Mouse (Mus musculus) CH12.LX (cell line): ENCODE data around the gene Fundc2. TPM values are rescaled to one million over a fixed set of nuclear protein-coding genes. Genes with fewer than 3 reads are reported as not detected.

ENCODE experiments used
- DNase-seq: peaks from one replicate; pipeline ENCODE4 v3.0.0-alpha.2; 2013; ENCODE audit errors: extremely low read depth
- H3K27ac ChIP-seq: 2 replicates; pipeline ENCODE4 v1.5.1; 2012; ENCODE audit warnings: low read depth, mild to moderate bottlenecking, control low read depth, moderate library complexity; ENCODE audit not compliant: insufficient read depth
- H3K27me3 ChIP-seq: replicated peaks from 2 replicates; pipeline ENCODE3; 2012; ENCODE audit warnings: inconsistent platforms
- H3K36me3 ChIP-seq, 2 experiments: replicated peaks in 1 of 2; 2 replicates each; pipeline versions ENCODE3 to v1.6.1; 2012; ENCODE audit warnings: inconsistent platforms in 1 of 2, low read length in 1 of 2, mild to moderate bottlenecking in 1 of 2, mixed read lengths in 1 of 2, moderate library complexity in 1 of 2; ENCODE audit not compliant: control insufficient read depth in 1 of 2, insufficient read depth in 1 of 2
- H3K4me1 ChIP-seq, 2 experiments: 2 replicates each; pipeline ENCODE4 v1.6.1; 2012; ENCODE audit warnings: inconsistent platforms in 1 of 2, moderate library complexity in 1 of 2; ENCODE audit not compliant: insufficient read depth in 2 of 2, control insufficient read depth in 1 of 2
- H3K4me2 ChIP-seq: 2 replicates; pipeline ENCODE4 v1.6.1; 2012; ENCODE audit warnings: low read depth, mild to moderate bottlenecking, control low read depth; ENCODE audit not compliant: poor library complexity, insufficient read depth, severe bottlenecking
- H3K4me3 ChIP-seq, 3 experiments: fragments of 150-350 bp in 1 of 3; sonication (generic) in 1 of 3; replicated peaks in 1 of 3; 2 replicates each; pipeline versions ENCODE3 to v1.5.1; 2011 to 2012; ENCODE audit warnings: low read depth in 2 of 3, low read length in 2 of 3, mild to moderate bottlenecking in 2 of 3, moderate library complexity in 2 of 3, control low read depth in 1 of 3, improper control_type of control experiment in 1 of 3, inconsistent platforms in 1 of 3, mixed read lengths in 1 of 3; ENCODE audit not compliant: poor library complexity in 1 of 3
- H3K79me2 ChIP-seq: replicated peaks from 2 replicates; pipeline ENCODE4 v1.6.1; 2012; ENCODE audit warnings: mild to moderate bottlenecking, moderate library complexity; ENCODE audit not compliant: control insufficient read depth, poor library complexity, insufficient read depth, severe bottlenecking; ENCODE audit errors: extremely low read depth
- H3K9ac ChIP-seq: 2 replicates; pipeline ENCODE4 v1.6.1; 2012; ENCODE audit warnings: low read depth, mild to moderate bottlenecking, control low read depth, moderate library complexity; ENCODE audit not compliant: insufficient read depth
- H3K9me3 ChIP-seq: replicated peaks from 2 replicates; pipeline ENCODE3; 2012; ENCODE audit warnings: low read length, inconsistent platforms, mixed read lengths
- BHLHE40 ChIP-seq: IDR thresholded peaks from 2 replicates; pipeline ENCODE4 v1.6.1; 2011; ENCODE audit warnings: mild to moderate bottlenecking, low read depth, low read length, improper control_type of control experiment
- CTCF ChIP-seq, 2 experiments: IDR thresholded peaks in 1 of 2; conservative IDR thresholded peaks in 1 of 2; 2 replicates each; pipeline ENCODE4 v1.5.1; 2011 to 2012; ENCODE audit warnings: low read depth in 2 of 2, low read length in 2 of 2, improper control_type of control experiment in 1 of 2, inconsistent platforms in 1 of 2, mild to moderate bottlenecking in 1 of 2, moderate library complexity in 1 of 2
- ELF1 ChIP-seq: IDR thresholded peaks from 2 replicates; pipeline ENCODE4 v1.6.1; 2014; ENCODE audit warnings: low read depth, mild to moderate bottlenecking, inconsistent platforms, low read length, improper control_type of control experiment
- EP300 ChIP-seq: IDR thresholded peaks from 2 replicates; pipeline ENCODE4 v1.6.1; 2011; ENCODE audit warnings: low read length, improper control_type of control experiment
- HCFC1 ChIP-seq: IDR thresholded peaks from 2 replicates; pipeline ENCODE4 v1.6.1; 2012; ENCODE audit warnings: low read depth, mild to moderate bottlenecking, inconsistent platforms, low read length, improper control_type of control experiment
- IRF4 ChIP-seq: IDR thresholded peaks from 2 replicates; pipeline ENCODE4 v1.6.1; 2014; ENCODE audit warnings: low read depth, mild to moderate bottlenecking, inconsistent platforms, low read length, improper control_type of control experiment
- MAFK ChIP-seq: IDR thresholded peaks from 2 replicates; pipeline ENCODE4 v1.6.1; 2011; ENCODE audit warnings: low read length, improper control_type of control experiment; ENCODE audit not compliant: insufficient replicate concordance
- MAX ChIP-seq: IDR thresholded peaks from 2 replicates; pipeline ENCODE4 v1.6.1; 2011; ENCODE audit warnings: low read length, improper control_type of control experiment
- MAZ ChIP-seq: IDR thresholded peaks from 2 replicates; pipeline ENCODE4 v1.6.1; 2012; ENCODE audit warnings: low read depth, mild to moderate bottlenecking, inconsistent platforms, low read length, improper control_type of control experiment, moderate library complexity
- MEF2A ChIP-seq: IDR thresholded peaks from 2 replicates; pipeline ENCODE4 v1.6.1; 2014; ENCODE audit warnings: low read depth, mild to moderate bottlenecking, inconsistent platforms, low read length, improper control_type of control experiment, borderline replicate concordance
- NRF1 ChIP-seq: IDR thresholded peaks from 2 replicates; pipeline ENCODE4 v1.6.1; 2014; ENCODE audit warnings: low read depth, mild to moderate bottlenecking, inconsistent platforms, low read length, improper control_type of control experiment, moderate library complexity
- PAX5 ChIP-seq: IDR thresholded peaks from 2 replicates; pipeline ENCODE4 v1.6.1; 2012; ENCODE audit warnings: low read length, inconsistent platforms, mixed read lengths
- POLR2A ChIP-seq: IDR thresholded peaks from 2 replicates; pipeline ENCODE4 v1.6.1; 2011; ENCODE audit warnings: low read depth, mild to moderate bottlenecking, improper control_type of control experiment, low read length
- RAD21 ChIP-seq: IDR thresholded peaks from 2 replicates; pipeline ENCODE4 v1.6.1; 2011; ENCODE audit warnings: low read depth, mild to moderate bottlenecking, low read length, improper control_type of control experiment, moderate library complexity
- SMC3 ChIP-seq: IDR thresholded peaks from 2 replicates; pipeline ENCODE4 v1.6.1; 2011; ENCODE audit warnings: low read depth, low read length, improper control_type of control experiment
- TBP ChIP-seq: conservative IDR thresholded peaks from 2 replicates; pipeline ENCODE4 v1.6.1; 2011; ENCODE audit warnings: low read depth, low read length, improper control_type of control experiment
- UBTF ChIP-seq: IDR thresholded peaks from 2 replicates; pipeline ENCODE4 v1.6.1; 2012; ENCODE audit warnings: low read depth, mild to moderate bottlenecking, inconsistent platforms, low read length, improper control_type of control experiment, moderate library complexity
- USF1 ChIP-seq: IDR thresholded peaks from 2 replicates; pipeline ENCODE4 v1.6.1; 2014; ENCODE audit warnings: low read depth, mild to moderate bottlenecking, inconsistent platforms, low read length, improper control_type of control experiment
- USF2 ChIP-seq: conservative IDR thresholded peaks from 2 replicates; pipeline ENCODE4 v1.6.1; 2011; ENCODE audit warnings: low read depth, low read length, improper control_type of control experiment
- ZC3H11A ChIP-seq: IDR thresholded peaks from 2 replicates; pipeline ENCODE4 v1.6.1; 2012; ENCODE audit warnings: low read depth, mild to moderate bottlenecking, inconsistent platforms, low read length, improper control_type of control experiment
- ZKSCAN1 ChIP-seq: IDR thresholded peaks from 2 replicates; pipeline ENCODE4 v1.6.1; 2012; ENCODE audit warnings: low read depth, inconsistent platforms, low read length, improper control_type of control experiment, borderline replicate concordance
- ZMIZ1 ChIP-seq: IDR thresholded peaks from 2 replicates; pipeline ENCODE4 v1.6.1; 2012; ENCODE audit warnings: low read depth, mild to moderate bottlenecking, inconsistent platforms, low read length, improper control_type of control experiment
- ZNF384 ChIP-seq: IDR thresholded peaks from 2 replicates; pipeline ENCODE4 v1.6.1; 2012; ENCODE audit warnings: low read depth, low read length, improper control_type of control experiment, inconsistent platforms
- dilution Hi-C: fragments of 300-500 bp; cut with MboI; formaldehyde crosslinking; loops from 2 replicates; pipeline ENCODE4 v1.14.3; 2020; ENCODE audit warnings: low sequenced_read_pairs; ENCODE audit not compliant: extremely low pct_unique_long_range_greater_than_20kb, extremely low pct_ligation_motif_present
- in situ Hi-C: fragments of 300-500 bp; cut with MboI; formaldehyde crosslinking; loops from 3 replicates; pipeline ENCODE4 v1.14.3; 2019; ENCODE audit warnings: low sequenced_read_pairs, low pct_ligation_motif_present, low pct_unique_long_range_greater_than_20kb, mixed read lengths
- polyA plus RNA-seq: library from polyadenylated mRNA; unstranded; fragments of >175 nt; gene quantifications from 2 replicates; pipeline ENCODE4 v1.2.1, GENCODE M21; 2012; ENCODE audit warnings: low read depth; ENCODE audit not compliant: insufficient read length
- total RNA-seq, 2 experiments: library from RNA; depleted of rRNA; stranded (reverse); fragments of 300-350 nt in 1 of 2; fragments of >200 nt in 1 of 2; gene quantifications; 2 replicates each; pipeline ENCODE4 v1.2.3; 2012 to 2014

Fundc2 gene
- total and polyA plus RNA-seq, 3 experiments: 13.3 to 42.9 (median 27.4) TPM

DNA sequence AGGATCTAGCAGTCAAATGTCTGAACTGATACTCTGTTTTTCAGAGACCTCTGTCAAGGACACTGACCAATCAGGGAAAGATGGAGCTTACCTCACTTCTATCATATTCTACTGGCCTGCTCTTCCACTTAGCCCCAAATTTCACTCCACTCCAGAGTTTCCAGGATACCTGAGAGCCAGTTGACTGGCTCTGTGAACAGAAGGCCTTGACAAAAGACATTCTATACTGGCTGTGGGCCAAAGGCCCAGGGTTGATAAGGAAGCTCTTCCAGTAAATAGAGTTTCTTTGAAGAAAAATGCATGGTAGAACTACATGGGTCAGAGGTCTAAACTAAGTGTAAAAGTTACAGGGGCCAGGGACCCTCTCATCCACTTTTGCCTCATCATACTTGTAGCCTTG, 12.0 kb upstream of the Fundc2 start:
- Histone ChIP-seq H3K4me1 (no peaks in the 10 kb centered on the region), H3K36me3 (no peaks in the 10 kb centered on the region), H3K9ac (no peak overlapping the region), H3K79me2 (no peaks in the 10 kb centered on the region), H3K4me3 (no peak overlapping the region), H3K9me3 (no peaks in the 10 kb centered on the region), H3K27me3 (no peaks in the 10 kb centered on the region), H3K27ac (no peak overlapping the region), H3K4me2 (no peak overlapping the region)
- in situ Hi-C loops (no loop called here), dilution Hi-C loops (no loop called here)
- TF ChIP-seq TBP (no peak), USF1 (no peak), ZNF384 (no peak), USF2 (no peak), RAD21 (no peak), ZC3H11A (no peak), SMC3 (no peak), MEF2A (no peak), ZMIZ1 (no peak), NRF1 (no peak), MAFK (no peak), MAZ (no peak), UBTF (no peak), IRF4 (no peak), ELF1 (no peak), ZKSCAN1 (no peak), POLR2A (no peak), HCFC1 (no peak), EP300 (no peak)
- no peak for DNase-seq

- no peak overlapping the region for H3K9ac ChIP-seq
- TF ChIP-seq MAX: no peak
- TF ChIP-seq CTCF (conservative IDR thresholded peaks at IDR 0.05 in 1 of 2, IDR thresholded peaks at IDR 0.05 in 1 of 2; ENCODE audit: low read depth in 2 of 2, low read length in 2 of 2): no peak
- TF ChIP-seq IRF4: no peak
- no peak for TF ChIP-seq BHLHE40
- TF ChIP-seq MAZ: no peak
- TF ChIP-seq PAX5: no peak
- TF ChIP-seq, all 38 proteins: peak for 0
- H3K27me3 ChIP-seq: no peaks in the 10 kb centered on the region
- H3K9me3 ChIP-seq: no peaks in the 10 kb centered on the region
- in situ Hi-C loops: no loop called here
- no peaks in the 10 kb centered on the region for H3K79me2 ChIP-seq
- H3K4me2 ChIP-seq: no peak overlapping the region
- H3K36me3 ChIP-seq: no peaks in the 10 kb centered on the region
- no peaks in the 10 kb centered on the region; a peak in 1 of 4 replicates for H3K4me1 ChIP-seq
- dilution Hi-C loops: no loop called here
- DNase-seq: no peak
- no peak overlapping the region for H3K27ac ChIP-seq
- no peak overlapping the region for H3K4me3 ChIP-seq
These were observed 9.4 kb upstream of the Fundc2 start for GRCm38 (mm10) chrX:75372666-75373425.
